Mouse (Mus musculus) liver, embryonic 13.5 days (tissue): ENCODE data around the gene Rhof. TPM values are rescaled to one million over a fixed set of nuclear protein-coding genes. Genes with fewer than 3 reads are reported as not detected.
"Not testable (repeated sequence)": the region's sequence is repeated elsewhere in the genome, so short reads cannot be mapped to it uniquely, and the experiment has no call there.

Experiments
- ATAC-seq: fragments of 200-750 bp; cut with Nextera tagmentation; 2 replicates; pipeline ENCODE4 v1.8.0; 2017; ENCODE audit warnings: low read depth, mild to moderate bottlenecking, moderate number of reproducible peaks, moderate library complexity
- DNase-seq: peaks from one replicate; pipeline ENCODE4 v3.0.0; 2022
- H3K27ac ChIP-seq: fragments of 300-500 bp; sonication (generic); 2 replicates; pipeline ENCODE4 v1.5.1; 2015; ENCODE audit warnings: moderate library complexity, mild to moderate bottlenecking, inconsistent platforms
- H3K27me3 ChIP-seq: fragments of 300-500 bp; sonication (generic); 2 replicates; pipeline ENCODE4 v1.6.1; 2015; ENCODE audit warnings: mild to moderate bottlenecking, inconsistent platforms
- H3K36me3 ChIP-seq: fragments of 300-500 bp; sonication (generic); 2 replicates; pipeline ENCODE4 v1.6.1; 2015; ENCODE audit warnings: mild to moderate bottlenecking, inconsistent platforms
- H3K4me1 ChIP-seq: fragments of 300-500 bp; sonication (generic); replicated peaks from 2 replicates; pipeline ENCODE4 v1.6.1; 2015; ENCODE audit warnings: inconsistent platforms
- H3K4me2 ChIP-seq: fragments of 300-500 bp; sonication (generic); 2 replicates; pipeline ENCODE4 v1.6.1; 2015; ENCODE audit warnings: inconsistent platforms, mild to moderate bottlenecking, moderate library complexity
- H3K4me3 ChIP-seq: fragments of 300-500 bp; sonication (generic); replicated peaks from 2 replicates; pipeline ENCODE4 v1.5.1; 2015; ENCODE audit warnings: mild to moderate bottlenecking, inconsistent platforms
- H3K9ac ChIP-seq: fragments of 300-500 bp; sonication (generic); 2 replicates; pipeline ENCODE4 v1.6.1; 2015; ENCODE audit warnings: mild to moderate bottlenecking, inconsistent platforms
- H3K9me3 ChIP-seq: fragments of 300-500 bp; sonication (generic); replicated peaks from 2 replicates; pipeline ENCODE4 v1.6.1; 2016; ENCODE audit warnings: inconsistent platforms
- WGBS: fragments of 180-500 bp; shearing (Covaris S2); methylation state at CpG from one replicate; pipeline ENCODE4 v1.1.7; 2015; ENCODE audit not compliant: insufficient replicate concordance; 5-methylcytosine and 5-hydroxymethylcytosine counted together
- polyA plus RNA-seq: library from polyadenylated mRNA; unstranded; fragments of >200 nt; fragmentation: Nextera tagmentation; extraction: Ambion mirVana; gene quantifications from 2 replicates; pipeline ENCODE4 v1.2.1, GENCODE M21; 2015

Rhof gene
- polyA plus RNA-seq, 1 experiment from 2014 or later, result 2.5 TPM

DNA sequence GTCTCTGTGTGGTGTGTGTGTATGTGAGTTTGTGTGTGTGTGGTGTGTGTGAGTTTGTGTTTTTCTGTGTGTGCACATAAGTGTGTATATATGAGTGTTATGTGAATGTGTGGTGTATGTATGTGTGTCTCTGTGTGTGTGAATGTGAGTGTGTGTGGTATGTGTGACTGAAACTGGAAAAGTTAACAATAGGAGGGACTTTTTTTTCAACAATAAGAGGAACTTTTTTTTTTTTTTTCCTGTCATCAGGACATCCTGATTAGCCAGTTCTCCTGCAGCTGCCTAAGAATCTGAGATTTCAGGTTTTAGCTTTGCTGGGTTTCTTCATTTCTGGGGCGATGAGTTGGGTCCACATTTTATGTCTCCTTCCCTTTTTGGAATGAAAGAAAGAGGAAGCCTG lies 52.9 kb downstream of the Rhof start:
- peaks cover 22% of the 10 kb centered on the region for H3K36me3 ChIP-seq
- 19% methylated on average over 1 of the region's 1 CpGs for WGBS
- peak overlapping the region; percentile 21 for H3K27ac ChIP-seq
- H3K4me2 ChIP-seq, result peak overlapping the region; percentile 58; the same call in 1 of the 2 replicates
- H3K27me3 ChIP-seq, result no peaks in the 10 kb centered on the region
- H3K4me1 ChIP-seq, result peaks cover 78% of the 10 kb centered on the region
- no peak for ATAC-seq
- DNase-seq, result no peak
- H3K4me3 ChIP-seq, result peak overlapping the region; percentile 36; the same call in 1 of the 2 replicates
- H3K9ac ChIP-seq, result peak overlapping the region; percentile 62
- H3K9me3 ChIP-seq, result peaks cover 3% of the 10 kb centered on the region; the same call in 1 of the 2 replicates

DNA sequence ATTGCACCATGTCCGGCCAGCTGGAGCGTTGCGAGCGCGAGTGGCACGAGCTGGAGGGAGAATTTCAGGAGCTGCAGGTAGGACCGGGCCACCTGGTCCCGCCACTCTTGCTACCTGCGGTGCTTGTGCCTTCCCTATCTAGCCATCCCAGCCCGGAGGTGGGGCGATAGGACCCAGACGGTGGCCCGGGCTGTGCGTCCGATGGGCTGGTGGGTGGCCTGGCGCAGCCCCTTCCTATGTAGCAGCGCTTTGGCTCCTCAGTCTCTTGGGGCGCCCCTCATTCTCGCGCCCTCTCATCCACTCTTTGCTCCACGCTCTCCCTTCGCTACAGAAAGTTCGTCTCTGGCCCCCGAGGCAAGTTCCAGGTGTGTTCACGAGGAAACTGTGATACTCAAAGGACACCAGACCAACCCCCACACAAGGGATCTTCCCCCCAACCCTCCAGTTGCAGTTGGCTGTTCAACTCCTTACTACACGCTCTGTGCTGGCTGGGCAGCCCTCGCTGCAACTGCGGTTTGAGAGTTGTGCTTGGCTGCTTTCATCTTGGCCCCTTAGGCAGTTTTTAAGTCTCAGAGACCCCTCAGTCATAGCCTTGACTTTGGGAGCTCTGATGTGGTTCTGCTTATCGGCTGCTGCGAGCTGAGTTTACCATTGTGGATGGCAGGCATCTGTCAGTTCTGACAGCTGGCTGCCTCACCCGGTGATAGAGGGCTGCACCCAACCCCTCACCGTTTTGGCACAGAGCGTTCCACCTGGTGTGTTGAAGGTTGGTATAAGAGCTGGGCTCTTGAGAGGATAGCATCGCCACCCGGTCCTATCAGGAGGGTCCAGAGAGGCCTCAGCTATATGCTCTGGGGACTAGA lies 55.8 kb downstream of the Rhof start:
- Histone ChIP-seq H3K9ac (peak overlapping the region; percentile 96), H3K4me1 (peaks cover 55% of the 10 kb centered on the region), H3K9me3 (peaks cover 3% of the 10 kb centered on the region; the same call in 1 of the 2 replicates), H3K4me2 (peak overlapping the region; percentile 97), H3K4me3 (peak overlapping the region; percentile 92), H3K27ac (peak overlapping the region; percentile 93), H3K36me3 (peaks cover 22% of the 10 kb centered on the region), H3K27me3 (no peaks in the 10 kb centered on the region)
- DNase-seq (peak; percentile 72), ATAC-seq (peak; percentile 76)
- WGBS, result 1% methylated on average over 35 of the region's 35 CpGs

- Histone ChIP-seq H3K36me3 (peaks cover 18% of the 10 kb centered on the region), H3K4me3 (peak overlapping the region; percentile 92), H3K9ac (peak overlapping the region; percentile 96), H3K27me3 (no peaks in the 10 kb centered on the region), H3K4me2 (peak overlapping the region; percentile 97), H3K9me3 (peaks cover 3% of the 10 kb centered on the region; the same call in 1 of the 2 replicates), H3K4me1 (peaks cover 49% of the 10 kb centered on the region), H3K27ac (peak overlapping the region; percentile 93)
- WGBS, result 5% methylated on average over 45 of the region's 45 CpGs
- DNase-seq (peak; percentile 95), ATAC-seq (peak; percentile 88)
Observed at GRCm38 (mm10) chr5:123075576-123076418, 56.7 kb downstream of the Rhof start.

GRCm38 (mm10) chr5:123068714-123069113 lies 63.8 kb downstream of the Rhof start:
- DNase-seq, result no peak
- H3K4me2 ChIP-seq, result no peak overlapping the region
- H3K9ac ChIP-seq, result no peak overlapping the region
- H3K9me3 ChIP-seq, result no peaks in the 10 kb centered on the region
- WGBS, result 84% methylated on average over 2 of the region's 2 CpGs
- H3K27me3 ChIP-seq, result no peaks in the 10 kb centered on the region
- H3K36me3 ChIP-seq, result no peaks in the 10 kb centered on the region
- peaks cover 10% of the 10 kb centered on the region for H3K4me1 ChIP-seq
- H3K27ac ChIP-seq, result no peak overlapping the region
- H3K4me3 ChIP-seq, result no peak overlapping the region
- no peak for ATAC-seq

GRCm38 (mm10) chr5:123068115-123068514 lies 64.4 kb downstream of the Rhof start, which contains the start of gene Tmem120b:
TSS of gene Tmem120b (plus strand) at chr5:123068415.
- 83% methylated on average over 12 of the region's 12 CpGs for WGBS
- H3K27ac ChIP-seq, result peak within 1 kb of the TSS; percentile 1; the same call in 1 of the 2 replicates
- no peak within 1 kb of the TSS for H3K4me3 ChIP-seq

GRCm38 (mm10) chr5:123067395-123067995 lies 65.0 kb downstream of the Rhof start:
- peak overlapping the region; percentile 1; the same call in 1 of the 2 replicates for H3K27ac ChIP-seq
- WGBS, result 14% methylated on average over 6 of the region's 6 CpGs
- peak; percentile 79 for ATAC-seq

More at GRCm38 (mm10) chr5:123068115-123068514, 64.4 kb downstream of the Rhof start, which contains the start of gene Tmem120b:
- H3K9ac ChIP-seq, result no peak within 1 kb of the TSS
- H3K27me3 ChIP-seq, result no peaks in the 10 kb centered on the region
- DNase-seq (no peak), ATAC-seq (no peak)
- H3K36me3 ChIP-seq, result no peaks in the 10 kb centered on the region
- no peak within 1 kb of the TSS for H3K4me2 ChIP-seq
- H3K4me1 ChIP-seq, result peaks cover 10% of the 10 kb centered on the region
- no peaks in the 10 kb centered on the region for H3K9me3 ChIP-seq

DNA sequence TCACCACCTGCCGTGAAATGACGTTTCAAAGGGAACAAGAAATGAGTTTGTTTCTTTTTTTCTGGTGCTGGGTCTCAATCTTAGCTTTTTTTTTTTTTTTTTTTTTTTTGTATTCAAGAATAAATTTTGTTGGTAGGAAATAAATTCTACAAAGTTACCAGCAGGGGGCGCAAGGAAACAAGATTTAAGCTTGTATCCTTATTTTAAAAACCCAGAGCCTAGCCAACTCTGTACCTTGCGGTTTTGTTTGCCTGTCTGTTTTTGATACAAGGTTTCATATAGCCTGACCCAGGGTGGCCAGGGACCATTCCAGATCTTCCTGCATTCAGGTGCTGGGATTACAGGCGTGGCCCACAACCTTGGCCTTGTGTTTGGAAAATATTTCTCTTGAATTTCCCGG lies 68.3 kb downstream of the Rhof start:
- WGBS, result 30% methylated on average over 6 of the region's 6 CpGs
- ATAC-seq, result no peak
- Histone ChIP-seq H3K27me3 (no peaks in the 10 kb centered on the region), H3K4me1 (peaks cover 28% of the 10 kb centered on the region), H3K4me2 (no peak overlapping the region), H3K9ac (no peak overlapping the region), H3K9me3 (no peaks in the 10 kb centered on the region), H3K4me3 (no peak overlapping the region), H3K27ac (no peak overlapping the region), H3K36me3 (no peaks in the 10 kb centered on the region)
- DNase-seq, result peak; percentile 56

More at GRCm38 (mm10) chr5:123067395-123067995, 65.0 kb downstream of the Rhof start:
- no peaks in the 10 kb centered on the region for H3K9me3 ChIP-seq
- H3K4me2 ChIP-seq, result no peak overlapping the region
- H3K36me3 ChIP-seq, result no peaks in the 10 kb centered on the region
- H3K4me1 ChIP-seq, result peaks cover 10% of the 10 kb centered on the region
- H3K4me3 ChIP-seq, result no peak overlapping the region
- H3K9ac ChIP-seq, result no peak overlapping the region
- no peaks in the 10 kb centered on the region for H3K27me3 ChIP-seq
- peak; percentile 47 for DNase-seq

GRCm38 (mm10) chr5:123063141-123063540 lies 69.4 kb downstream of the Rhof start:
- DNase-seq, result no peak
- Histone ChIP-seq H3K9me3 (no peaks in the 10 kb centered on the region), H3K27me3 (no peaks in the 10 kb centered on the region), H3K4me3 (no peak overlapping the region), H3K27ac (no peak overlapping the region), H3K36me3 (no peaks in the 10 kb centered on the region), H3K9ac (no peak overlapping the region), H3K4me2 (no peak overlapping the region), H3K4me1 (peaks cover 38% of the 10 kb centered on the region)
- WGBS, result 74% methylated on average over 3 of the region's 3 CpGs
- ATAC-seq, result no peak

DNA sequence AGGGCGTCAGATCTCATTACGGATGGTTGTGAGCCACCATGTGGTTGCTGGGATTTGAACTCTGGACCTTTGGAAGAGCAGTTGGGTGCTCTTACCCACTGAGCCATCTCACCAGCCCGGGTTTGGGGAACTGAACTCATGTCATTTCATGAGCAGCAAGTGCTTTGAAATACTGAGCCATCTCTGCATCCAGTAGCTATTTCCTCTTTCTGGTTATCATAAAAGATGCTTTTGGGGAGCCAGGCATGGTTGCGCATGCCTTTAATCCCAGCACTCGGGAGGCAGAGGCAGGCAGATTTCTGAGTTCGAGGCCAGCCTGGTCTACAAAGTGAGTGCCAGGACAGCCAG lies 71.1 kb downstream of the Rhof start:
- H3K36me3 ChIP-seq, H3K9ac ChIP-seq, H3K4me2 ChIP-seq, ATAC-seq, H3K9me3 ChIP-seq, H3K27ac ChIP-seq, H3K27me3 ChIP-seq, H3K4me3 ChIP-seq, DNase-seq: not testable (repeated sequence)
- H3K4me1 ChIP-seq, result peaks cover 33% of the 10 kb centered on the region
- WGBS, result 59% methylated on average over 6 of the region's 6 CpGs

DNA sequence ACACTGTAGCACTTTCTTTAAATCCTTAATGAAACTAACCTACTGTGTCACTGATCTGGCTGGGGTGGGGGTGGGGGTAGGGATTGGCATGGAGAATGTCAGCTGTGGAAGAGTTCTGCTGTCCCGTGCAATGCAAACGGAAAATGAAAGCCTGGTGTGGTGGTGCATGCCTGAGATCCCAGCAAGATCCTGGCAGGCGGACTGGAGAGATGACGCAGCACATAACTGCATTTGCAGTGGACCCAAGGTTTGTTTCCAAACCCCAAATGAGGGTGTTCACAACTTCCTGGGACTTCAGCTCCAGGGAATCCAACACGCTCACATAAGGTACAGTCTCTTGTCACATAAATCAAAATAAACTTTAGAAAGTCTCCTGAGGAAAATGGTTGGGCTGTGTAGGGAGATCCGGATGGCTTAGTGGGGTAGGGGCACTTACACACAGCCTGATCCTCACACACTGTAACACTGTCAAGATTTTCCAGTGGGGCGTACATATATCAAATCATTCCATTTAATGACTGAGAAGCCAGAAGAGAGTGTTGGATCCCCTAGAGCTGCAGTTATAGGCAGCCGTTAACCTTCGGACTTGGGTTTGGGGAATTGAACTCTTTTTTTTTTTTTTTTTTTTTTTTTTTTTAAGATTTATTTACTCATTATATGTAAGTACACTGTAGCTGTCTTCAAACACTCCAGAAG lies 71.6 kb downstream of the Rhof start:
- H3K27ac ChIP-seq, result no peak overlapping the region
- WGBS, result 76% methylated on average over 9 of the region's 9 CpGs
- ATAC-seq, result no peak
- DNase-seq, result no peak
- H3K36me3 ChIP-seq, result no peaks in the 10 kb centered on the region
- no peaks in the 10 kb centered on the region for H3K27me3 ChIP-seq
- H3K4me1 ChIP-seq, result peaks cover 33% of the 10 kb centered on the region
- no peak overlapping the region for H3K4me2 ChIP-seq
- no peaks in the 10 kb centered on the region for H3K9me3 ChIP-seq
- H3K4me3 ChIP-seq, result no peak overlapping the region
- H3K9ac ChIP-seq, result no peak overlapping the region
